Mouse (Mus musculus): ENCODE measurements at regions not wholly inside any gene's neighbourhood (a gene's known extent, or its start where the extent isn't known, plus 50 kb on each side); places are given as distances from the start of the nearest gene placed in this dataset.

DNA sequence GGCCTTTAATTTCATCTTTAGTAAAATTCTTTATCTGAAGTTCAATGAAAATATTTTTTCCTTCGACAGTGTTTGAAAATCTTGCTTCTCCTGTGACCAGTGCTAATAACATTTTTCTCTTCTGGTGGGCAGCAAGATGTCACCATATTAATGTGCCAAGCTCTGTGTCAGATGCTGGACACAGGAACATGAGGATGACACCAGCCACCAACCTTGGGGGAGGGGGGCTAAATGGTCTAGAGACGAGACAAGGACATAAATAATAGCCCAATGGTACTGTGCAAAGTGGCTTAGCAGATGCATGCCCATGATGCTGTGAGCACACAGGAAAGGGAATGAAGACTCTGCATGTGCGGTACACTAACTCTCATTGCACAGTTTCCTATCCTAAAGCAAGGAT is 373.8 kb downstream of the Nuf2 start:
- DNase-seq (ENCODE audit: extremely low read depth, insufficient read length, low spot score) = no peak

GRCm38 (mm10) chr1:169156875-169157274 is 374.4 kb downstream of the Nuf2 start:
- no peak for DNase-seq (ENCODE audit: extremely low read depth, insufficient read length, low spot score)

DNA sequence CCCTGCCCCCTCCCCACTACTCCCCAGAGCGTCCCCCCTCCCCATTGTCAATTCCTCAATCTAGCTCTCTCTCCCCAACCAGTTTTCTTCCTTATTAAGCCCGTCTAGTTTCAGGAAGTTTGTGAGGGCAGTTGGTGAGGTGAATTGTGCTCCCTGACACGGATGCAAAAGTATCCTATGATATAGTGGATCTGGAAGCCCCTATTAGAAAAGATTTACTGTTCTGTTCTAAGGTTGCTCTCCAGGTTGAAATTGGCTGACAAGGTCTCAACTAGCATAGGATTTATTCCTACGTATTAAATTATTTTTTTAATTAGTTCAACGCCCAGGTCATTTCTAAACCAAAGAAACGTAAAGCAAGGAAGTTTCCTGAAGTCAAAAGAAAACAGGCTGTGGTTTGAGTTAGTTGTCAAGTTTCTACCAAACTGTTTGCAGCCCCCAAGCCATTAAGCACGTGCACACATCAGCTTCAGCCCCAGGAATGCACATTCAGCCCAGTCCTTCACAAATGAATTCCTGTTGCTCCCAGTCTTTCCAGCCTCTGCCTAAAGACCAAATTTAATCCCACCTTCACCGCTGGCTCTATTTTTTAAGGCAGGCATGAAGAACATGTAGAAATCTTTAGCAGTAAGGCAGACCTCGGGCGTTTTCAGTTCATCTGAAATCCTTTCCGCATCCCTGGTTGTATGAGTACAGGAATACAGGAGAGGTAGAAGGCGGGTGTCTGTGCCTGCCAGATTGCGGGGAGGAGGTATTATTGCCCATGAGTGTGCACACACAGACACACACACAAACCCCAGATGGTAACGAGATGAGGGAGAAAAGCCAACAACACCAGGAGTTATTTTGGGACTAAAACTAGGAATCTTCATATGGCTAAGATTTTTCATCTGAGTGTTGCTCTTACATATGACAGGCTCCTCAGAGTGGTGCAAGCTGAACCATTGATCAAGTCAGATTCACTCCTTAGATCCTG is 375.5 kb downstream of the Nuf2 start:
- DNase-seq (ENCODE audit: extremely low read depth, insufficient read length, low spot score) = no peak

- no peak for DNase-seq (ENCODE audit: extremely low read depth, insufficient read length, low spot score)
Observed at GRCm38 (mm10) chr1:169142216-169142615, 389.0 kb downstream of the Nuf2 start.

GRCm38 (mm10) chr1:169140056-169140455 is 391.2 kb downstream of the Nuf2 start:
- DNase-seq (ENCODE audit: extremely low read depth, insufficient read length, low spot score) = no peak

GRCm38 (mm10) chr1:169139507-169139906 is 391.8 kb downstream of the Nuf2 start:
- DNase-seq (ENCODE audit: extremely low read depth, insufficient read length, low spot score) = no peak

- DNase-seq (ENCODE audit: extremely low read depth, insufficient read length, low spot score) = no peak
Observed at GRCm38 (mm10) chr1:169139184-169139486, 392.1 kb downstream of the Nuf2 start.

DNA sequence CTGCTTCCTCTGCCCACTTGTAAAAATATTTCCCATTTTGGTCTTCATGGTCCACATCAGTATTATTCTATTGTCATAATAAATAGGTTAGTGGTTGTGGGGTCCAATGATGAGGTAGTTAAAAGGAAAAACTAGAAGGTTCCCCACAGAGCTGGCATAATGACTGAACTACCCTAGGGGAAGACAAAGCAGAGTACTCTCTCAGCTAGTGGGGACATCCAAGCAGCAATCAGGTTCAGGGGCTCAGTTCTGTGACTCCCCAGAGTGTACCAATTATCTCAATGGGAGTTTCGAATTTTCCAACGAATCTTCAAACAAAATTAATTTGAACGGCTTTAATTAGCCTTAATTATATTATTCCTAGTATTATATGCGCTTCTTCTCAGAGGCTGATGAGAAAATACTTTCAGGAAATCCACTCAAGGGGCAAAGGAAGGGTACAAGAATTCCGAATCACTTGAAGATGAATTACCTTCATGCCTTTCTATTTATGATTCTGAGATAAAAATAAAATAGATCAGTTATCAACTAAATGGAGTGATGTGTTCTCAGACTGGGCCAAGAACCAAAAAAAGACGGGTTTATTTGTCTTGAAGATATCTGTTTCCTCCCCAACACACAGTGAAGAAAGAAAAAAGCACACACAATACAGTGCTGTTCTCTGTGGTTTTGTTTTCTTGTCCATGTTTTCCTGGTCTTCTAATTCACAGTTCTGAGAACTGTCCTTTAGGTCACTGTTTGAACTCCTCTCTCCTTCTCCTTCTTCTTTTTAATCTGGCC is 392.7 kb downstream of the Nuf2 start:
- no peak for DNase-seq (ENCODE audit: extremely low read depth, insufficient read length, low spot score)

GRCm38 (mm10) chr1:169135542-169135941 is 395.7 kb downstream of the Nuf2 start:
- no peak for DNase-seq (ENCODE audit: extremely low read depth, insufficient read length, low spot score)

- no peak for DNase-seq (ENCODE audit: extremely low read depth, insufficient read length, low spot score)
Observed at GRCm38 (mm10) chr1:169103669-169104068, 427.6 kb downstream of the Nuf2 start.

DNA sequence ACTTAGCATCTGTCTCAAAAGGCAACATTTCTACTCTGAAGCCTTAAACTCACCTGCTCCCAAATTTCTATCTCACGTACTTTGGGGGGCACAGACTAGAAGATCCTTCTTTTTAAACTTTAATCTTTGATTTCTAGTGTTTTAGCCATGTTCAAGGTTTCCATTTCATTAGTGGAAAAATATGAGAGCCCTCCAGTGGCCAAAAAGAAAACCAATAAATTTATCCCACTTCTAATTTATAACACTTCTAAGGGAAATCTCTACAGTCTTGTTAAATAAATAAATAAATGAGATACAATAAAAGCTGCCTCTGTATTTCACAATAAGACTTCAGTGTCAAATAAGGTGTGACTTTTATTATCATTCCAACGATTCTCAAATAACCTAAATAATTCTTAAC is 428.2 kb downstream of the Nuf2 start:
- DNase-seq (ENCODE audit: extremely low read depth, insufficient read length, low spot score) = no peak

DNA sequence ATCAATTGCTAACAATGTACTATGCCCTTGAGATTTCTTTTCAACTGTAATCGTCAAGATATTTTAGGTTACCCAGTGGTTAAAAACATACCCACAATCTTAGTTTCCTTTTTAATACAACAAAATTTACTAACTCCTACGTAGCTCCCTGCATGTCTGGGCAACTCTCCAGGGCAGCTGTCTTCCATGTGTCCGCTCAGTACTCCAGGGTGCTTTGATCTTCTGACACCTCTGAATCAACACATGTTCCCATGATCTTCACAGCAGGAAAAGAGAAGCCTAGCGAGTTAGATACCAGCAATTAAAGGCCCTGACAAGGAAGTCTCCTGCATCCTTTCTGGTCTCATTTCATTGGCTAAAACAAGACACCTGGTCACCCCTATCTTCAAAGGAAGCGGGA is 432.0 kb downstream of the Nuf2 start:
- no peak for DNase-seq (ENCODE audit: extremely low read depth, insufficient read length, low spot score)

DNA sequence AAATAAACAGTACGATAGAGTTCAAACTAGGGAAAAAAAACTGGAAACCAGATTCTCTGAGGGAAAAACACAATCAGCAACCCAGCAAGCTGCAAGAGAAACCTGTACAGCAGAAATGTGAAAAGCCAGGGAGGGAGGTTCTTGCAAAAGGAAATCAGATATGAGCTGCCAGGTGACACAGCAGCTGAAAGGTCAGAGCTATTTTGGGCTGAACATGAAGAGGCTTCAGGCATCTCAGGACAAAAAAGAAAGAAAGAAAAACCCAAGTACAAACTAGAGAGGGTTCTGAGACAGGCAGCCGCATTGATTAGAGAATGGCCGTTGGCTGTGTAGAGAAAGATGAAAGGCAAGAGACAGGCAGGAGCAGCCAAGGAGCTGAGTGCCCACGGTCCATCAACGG is 434.5 kb downstream of the Nuf2 start:
- no peak for DNase-seq (ENCODE audit: extremely low read depth, insufficient read length, low spot score)

DNA sequence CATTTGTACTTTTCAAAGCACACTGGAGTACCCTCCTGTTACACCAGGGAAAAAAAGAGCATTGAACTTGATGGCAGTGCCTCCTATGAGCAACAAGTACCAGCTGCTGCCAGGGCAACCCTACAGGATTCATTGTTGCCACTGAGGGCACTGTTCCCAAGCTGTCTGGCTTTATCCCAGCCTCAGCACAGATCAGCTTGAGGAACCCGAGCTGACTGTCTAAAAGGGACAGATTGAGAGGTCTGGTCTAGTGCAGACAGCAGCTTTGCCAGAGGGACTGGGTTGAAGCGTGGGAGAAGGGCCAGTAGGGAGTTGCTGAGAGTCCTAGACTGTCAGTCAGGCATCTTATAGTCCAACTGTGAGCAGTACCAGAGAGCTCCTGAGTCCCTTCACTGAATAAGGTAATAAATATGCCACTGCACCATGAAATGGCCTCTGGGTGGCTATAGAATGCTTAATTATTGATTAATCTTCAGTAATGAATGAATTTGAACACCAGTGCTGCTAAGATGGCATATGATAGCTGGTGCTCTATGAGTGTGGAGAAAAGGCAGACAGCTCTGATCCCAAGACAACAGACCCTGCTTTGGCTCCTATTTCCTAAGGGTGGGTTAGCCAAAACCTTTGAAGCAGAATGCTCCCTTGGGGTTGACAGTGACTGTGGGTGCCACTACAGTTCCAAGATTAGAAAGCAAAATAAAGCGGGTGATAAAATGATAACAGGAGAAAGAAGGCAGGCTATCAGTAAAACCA is 437.5 kb downstream of the Nuf2 start:
- no peak for DNase-seq (ENCODE audit: extremely low read depth, insufficient read length, low spot score)

- no peak for DNase-seq (ENCODE audit: extremely low read depth, insufficient read length, low spot score)
Observed at GRCm38 (mm10) chr1:169086032-169086431, 445.2 kb downstream of the Nuf2 start.

- DNase-seq (ENCODE audit: extremely low read depth, insufficient read length, low spot score) = no peak
Observed at GRCm38 (mm10) chr1:169080686-169081085, 450.6 kb downstream of the Nuf2 start.

DNA sequence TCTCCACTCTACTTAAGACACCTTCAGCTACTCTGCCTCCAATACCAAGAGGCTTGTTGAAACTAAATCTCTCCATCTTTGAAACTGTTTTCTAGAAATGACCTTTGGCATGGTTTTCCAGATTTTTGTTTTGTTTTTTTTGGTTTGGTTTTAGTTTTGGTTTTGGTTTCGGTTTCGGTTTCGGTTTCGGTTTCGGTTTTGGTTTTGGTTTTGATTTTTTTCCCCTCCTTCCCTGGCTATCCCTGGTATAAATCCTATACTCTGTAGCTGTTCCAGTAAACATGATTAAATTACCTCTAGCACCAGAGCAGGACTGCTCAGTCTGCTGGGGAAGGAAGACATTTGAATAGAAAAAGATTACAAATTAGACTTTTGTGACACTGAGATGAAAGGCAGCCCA is 454.0 kb downstream of the Nuf2 start:
- no peak for DNase-seq (ENCODE audit: extremely low read depth, insufficient read length, low spot score)

DNA sequence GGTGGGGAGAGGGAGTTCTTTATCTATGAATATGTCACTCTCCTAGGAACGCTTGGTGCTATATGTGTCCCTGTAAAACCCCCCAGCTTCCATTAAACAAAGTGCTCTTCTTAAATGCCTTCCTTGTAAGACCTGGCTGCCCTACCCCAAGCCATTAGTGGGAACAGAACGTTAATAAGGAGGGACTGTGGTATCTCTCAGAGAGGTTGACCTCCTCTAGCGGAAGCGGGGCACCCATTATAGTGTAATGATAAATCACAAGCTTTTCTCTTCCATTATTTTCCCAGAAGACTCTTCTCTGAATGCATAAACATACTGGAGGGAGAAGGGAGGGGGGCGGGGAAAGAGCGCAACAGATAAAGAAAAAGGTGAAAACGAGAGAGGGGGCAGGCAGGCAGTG is 455.3 kb downstream of the Nuf2 start:
- DNase-seq (ENCODE audit: extremely low read depth, insufficient read length, low spot score) = no peak

GRCm38 (mm10) chr1:169071366-169071765 is 459.9 kb downstream of the Nuf2 start:
- no peak for DNase-seq (ENCODE audit: extremely low read depth, insufficient read length, low spot score)

DNA sequence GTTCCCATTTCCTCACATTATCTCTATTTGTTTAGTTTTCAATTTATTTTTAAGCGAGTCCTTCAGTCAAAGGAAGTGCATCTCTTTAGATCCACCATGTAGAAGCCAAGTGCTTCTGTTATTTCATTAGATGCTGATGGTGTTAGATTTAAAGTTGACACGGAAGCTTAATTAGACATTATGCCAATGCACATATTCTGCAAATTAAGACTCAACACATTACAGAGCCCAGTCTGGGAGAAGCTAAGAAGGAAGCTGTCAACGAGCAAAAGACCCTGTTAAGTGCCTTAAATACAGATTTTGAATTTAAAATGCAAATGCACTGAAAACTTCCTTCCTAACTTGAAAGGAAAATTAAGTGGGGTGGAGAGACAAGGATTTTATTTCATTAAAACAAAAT is 461.6 kb downstream of the Nuf2 start:
- DNase-seq (ENCODE audit: extremely low read depth, insufficient read length, low spot score) = no peak

GRCm38 (mm10) chr1:169066795-169067194 is 464.5 kb downstream of the Nuf2 start:
- DNase-seq (ENCODE audit: extremely low read depth, insufficient read length, low spot score) = no peak

All from 3134 (cell line).